Mouse (Mus musculus) megakaryocyte, adult 5-6 weeks (primary cell): Measurements from ENCODE around the gene Tmem140. TPM values are rescaled to one million over a fixed set of nuclear protein-coding genes. Genes with fewer than 3 reads are reported as not detected.

Experiments
- ATAC-seq: 2 replicates; pipeline ENCODE4 v1.8.0; 2016; ENCODE audit warnings: mild to moderate bottlenecking, inconsistent platforms; ENCODE audit not compliant: poor library complexity, severe bottlenecking
- total RNA-seq, 2 experiments: library from RNA; stranded (forward) in 1 of 2; stranded (reverse) in 1 of 2; fragments of 153-499, 151-499 nt in 1 of 2; fragments of 221-1000, 200-1000 nt in 1 of 2; gene quantifications; 2 replicates each; pipeline versions ENCODE4 v1.2.3 to v1.2.4; 2015 to 2017

Gene Tmem140
- total RNA-seq, 2 experiments from 2014 or later, result 2.8 to 3.1 TPM

- no peak for ATAC-seq
These were observed 44.8 kb downstream of the Tmem140 start for GRCm38 (mm10) chr6:34907696-34908260.

GRCm38 (mm10) chr6:34909631-34910345 is 46.8 kb downstream of the Tmem140 start:
- no peak for ATAC-seq

- peak; percentile 90 for ATAC-seq
These were observed 47.6 kb downstream of the Tmem140 start, which contains the start of gene Wdr91 for GRCm38 (mm10) chr6:34910371-34911219. Gene Wdr91 (minus strand): TSS chr6:34910876.

GRCm38 (mm10) chr6:34913341-34914040 is 50.5 kb downstream of the Tmem140 start:
- ATAC-seq, result no peak

- ATAC-seq, result no peak
These were observed 51.5 kb downstream of the Tmem140 start for GRCm38 (mm10) chr6:34914462-34914861.

GRCm38 (mm10) chr6:34919146-34919545 is 56.2 kb downstream of the Tmem140 start:
- no peak for ATAC-seq

GRCm38 (mm10) chr6:34919956-34920355 is 57.0 kb downstream of the Tmem140 start, which contains the start of gene Stra8:
Gene Stra8 (plus strand): TSS chr6:34920163.
- no peak for ATAC-seq

- no peak for ATAC-seq
These were observed 57.7 kb downstream of the Tmem140 start for GRCm38 (mm10) chr6:34920631-34921030.

GRCm38 (mm10) chr6:34921941-34922340 is 59.0 kb downstream of the Tmem140 start:
- peak; percentile 93 for ATAC-seq

Other genes with a start within 250 kb of the Tmem140 start
- gene Agbl3, start 82.7 kb upstream of the Tmem140 start, total RNA-seq (2015), result 2.3 and 2.9 TPM in 2 replicates
- gene Agbl3, start 82.7 kb upstream of the Tmem140 start, total RNA-seq (2017), result 1.1 TPM in 2 replicates
- 7.5 and 8.1 TPM in 2 replicates for gene Cyren, start 14.9 kb downstream of the Tmem140 start, total RNA-seq (2015)
- gene Cyren, start 14.9 kb downstream of the Tmem140 start, total RNA-seq (2017), result 3.8 and 7.1 TPM in 2 replicates
- 4.2 and 7.6 TPM in 2 replicates for gene Wdr91, start 47.7 kb downstream of the Tmem140 start, total RNA-seq (2015)
- gene Wdr91, start 47.7 kb downstream of the Tmem140 start, total RNA-seq (2017), result 19.6 and 27.5 TPM in 2 replicates
- not detected in 2 replicates for gene Stra8, start 57.0 kb downstream of the Tmem140 start, total RNA-seq (2015)
- gene Stra8, start 57.0 kb downstream of the Tmem140 start, total RNA-seq (2017), result not detected in 2 replicates
- gene Slc23a4, start 125.3 kb downstream of the Tmem140 start, total RNA-seq (2015), result 0.36 TPM in 1 of 2 replicates, not detected in the other
- 0.11 and 0.73 TPM in 2 replicates for gene Slc23a4, start 125.3 kb downstream of the Tmem140 start, total RNA-seq (2017)